Mouse (Mus musculus): Measurements from ENCODE around the gene Gm20422.
"Not testable (repeated sequence)": the region's sequence is repeated elsewhere in the genome, so short reads cannot be mapped to it uniquely, and the experiment has no call there.

Gm20422 gene

GRCm38 (mm10) chr8:69713516-69713915 is 61.2 kb downstream of the Gm20422 start:
- DNase-seq (ENCODE audit: low read depth, low spot score), result no peak

GRCm38 (mm10) chr8:69710624-69711023 is 64.1 kb downstream of the Gm20422 start, which contains the start of gene Zfp869:
Gene Zfp869, minus strand, starts transcription at chr8:69710724.
- DNase-seq (ENCODE audit: low read depth, low spot score), result not testable (repeated sequence)

GRCm38 (mm10) chr8:69701810-69702209 is 72.9 kb downstream of the Gm20422 start:
- DNase-seq (ENCODE audit: low read depth, low spot score), result no peak
